Mouse (Mus musculus): Measurements from ENCODE around the gene Micu1. TPM values are rescaled to one million over a fixed set of nuclear protein-coding genes. Genes with fewer than 3 reads are reported as not detected.

The Micu1 gene
- polyA plus RNA-seq, 1 experiment from 2014 or later = 40.4 TPM

DNA sequence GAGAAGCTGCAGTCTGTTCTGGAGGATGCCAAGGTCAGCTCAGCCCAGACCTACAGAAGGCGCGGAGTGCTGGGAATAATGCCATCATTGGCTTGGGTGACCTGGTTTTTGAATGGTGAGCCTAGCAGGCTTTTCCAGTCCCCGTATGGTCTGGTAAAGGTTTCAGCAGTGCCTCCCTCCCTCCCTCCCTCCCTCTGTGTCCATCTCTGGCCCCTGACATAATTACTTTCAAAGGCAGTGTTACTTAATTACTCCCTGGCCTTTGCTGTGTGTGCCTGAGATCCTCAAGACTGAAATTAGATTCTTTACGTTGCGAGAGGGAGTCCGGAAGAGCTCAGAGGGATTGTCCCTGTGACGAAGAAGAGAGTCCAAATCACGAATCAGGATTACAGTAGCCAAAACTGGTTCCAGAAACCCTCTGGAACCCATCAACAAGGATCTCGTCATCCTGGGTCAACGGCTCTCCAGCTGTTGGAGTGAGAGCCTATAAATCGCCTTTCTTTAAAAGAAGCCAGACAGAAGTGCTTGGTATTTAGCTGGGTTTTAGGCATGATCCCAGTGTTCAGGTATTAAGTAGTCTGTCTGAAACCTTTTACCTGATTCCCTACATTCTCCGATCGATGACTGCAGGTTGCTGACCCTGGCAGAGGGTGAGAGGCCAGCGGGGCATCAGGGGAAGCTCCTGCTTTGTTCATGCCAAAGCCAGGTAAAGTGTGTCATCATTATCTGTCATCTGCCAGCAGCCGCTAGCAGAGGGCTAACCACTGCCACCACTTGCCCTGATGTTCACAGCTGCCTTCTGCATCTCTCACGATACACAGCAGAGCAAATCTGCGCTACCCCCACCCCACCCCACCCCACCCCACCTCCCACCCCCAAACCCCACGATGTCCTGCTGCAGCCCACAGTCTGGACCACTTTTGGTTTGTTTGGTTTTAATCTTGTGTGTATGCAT, 82.7 kb downstream of the Micu1 start:
- no peak overlapping the region for H3K27ac ChIP-seq
- 81% methylated on average over 18 of the region's 18 CpGs for WGBS (ENCODE audit: insufficient replicate concordance)
- H3K4me2 ChIP-seq = no peak overlapping the region
- no peaks in the 10 kb centered on the region for H3K9me3 ChIP-seq (replicated peaks)
- no peak overlapping the region for H3K4me3 ChIP-seq
- peaks cover 15% of the 10 kb centered on the region for H3K36me3 ChIP-seq
- H3K27me3 ChIP-seq (replicated peaks) = no peaks in the 10 kb centered on the region
- no peaks in the 10 kb centered on the region for H3K4me1 ChIP-seq
- ATAC-seq = no peak
- H3K9ac ChIP-seq = no peak overlapping the region

DNA sequence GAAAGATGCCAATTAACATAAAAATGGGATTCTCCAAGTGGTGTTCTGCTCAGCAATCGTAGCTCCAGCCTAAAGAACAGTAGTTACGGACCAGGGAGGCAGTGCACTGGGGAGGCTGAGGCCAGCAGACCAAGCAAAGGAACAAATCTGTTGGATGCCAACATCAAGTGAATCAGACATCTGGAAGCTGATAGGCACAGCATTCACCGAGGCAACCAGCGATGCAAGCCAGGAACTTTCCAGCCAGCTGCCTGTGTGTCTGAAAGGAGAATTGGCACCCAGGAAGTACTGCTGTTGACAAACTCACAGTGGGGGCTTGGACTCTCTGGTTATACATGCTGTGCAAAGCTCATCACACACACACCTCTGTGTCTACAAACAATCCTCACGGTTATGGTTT, 84.0 kb downstream of the Micu1 start:
- WGBS (ENCODE audit: insufficient replicate concordance) = 81% methylated on average over 5 of the region's 5 CpGs
- Histone ChIP-seq H3K4me3 (no peak overlapping the region), H3K9ac (no peak overlapping the region), H3K27ac (no peak overlapping the region), H3K36me3 (peaks cover 24% of the 10 kb centered on the region), H3K4me1 (no peaks in the 10 kb centered on the region), H3K27me3 (replicated peaks) (no peaks in the 10 kb centered on the region), H3K4me2 (no peak overlapping the region), H3K9me3 (replicated peaks) (no peaks in the 10 kb centered on the region)
- ATAC-seq = no peak

- no peak overlapping the region for H3K4me3 ChIP-seq
- ATAC-seq = no peak
- H3K9me3 ChIP-seq (replicated peaks) = no peaks in the 10 kb centered on the region
- WGBS (ENCODE audit: insufficient replicate concordance) = 71% methylated on average over 11 of the region's 11 CpGs
- H3K36me3 ChIP-seq = peaks cover 27% of the 10 kb centered on the region
- no peaks in the 10 kb centered on the region for H3K27me3 ChIP-seq (replicated peaks)
- no peaks in the 10 kb centered on the region for H3K4me1 ChIP-seq
- H3K27ac ChIP-seq = no peak overlapping the region
- no peak overlapping the region for H3K9ac ChIP-seq
- H3K4me2 ChIP-seq = no peak overlapping the region
Measured at GRCm38 (mm10) chr10:59787140-59787800, 85.0 kb downstream of the Micu1 start.

- H3K36me3 ChIP-seq = peaks cover 33% of the 10 kb centered on the region
- no peaks in the 10 kb centered on the region for H3K9me3 ChIP-seq (replicated peaks)
- H3K9ac ChIP-seq = no peak overlapping the region
- no peaks in the 10 kb centered on the region for H3K27me3 ChIP-seq (replicated peaks)
- no peak for ATAC-seq
- no peak overlapping the region for H3K27ac ChIP-seq
- no peak overlapping the region for H3K4me3 ChIP-seq
- H3K4me2 ChIP-seq = no peak overlapping the region
- peaks cover 5% of the 10 kb centered on the region for H3K4me1 ChIP-seq
- WGBS (ENCODE audit: insufficient replicate concordance) = 68% methylated on average over 8 of the region's 8 CpGs
Measured at GRCm38 (mm10) chr10:59787870-59788269, 85.6 kb downstream of the Micu1 start.

DNA sequence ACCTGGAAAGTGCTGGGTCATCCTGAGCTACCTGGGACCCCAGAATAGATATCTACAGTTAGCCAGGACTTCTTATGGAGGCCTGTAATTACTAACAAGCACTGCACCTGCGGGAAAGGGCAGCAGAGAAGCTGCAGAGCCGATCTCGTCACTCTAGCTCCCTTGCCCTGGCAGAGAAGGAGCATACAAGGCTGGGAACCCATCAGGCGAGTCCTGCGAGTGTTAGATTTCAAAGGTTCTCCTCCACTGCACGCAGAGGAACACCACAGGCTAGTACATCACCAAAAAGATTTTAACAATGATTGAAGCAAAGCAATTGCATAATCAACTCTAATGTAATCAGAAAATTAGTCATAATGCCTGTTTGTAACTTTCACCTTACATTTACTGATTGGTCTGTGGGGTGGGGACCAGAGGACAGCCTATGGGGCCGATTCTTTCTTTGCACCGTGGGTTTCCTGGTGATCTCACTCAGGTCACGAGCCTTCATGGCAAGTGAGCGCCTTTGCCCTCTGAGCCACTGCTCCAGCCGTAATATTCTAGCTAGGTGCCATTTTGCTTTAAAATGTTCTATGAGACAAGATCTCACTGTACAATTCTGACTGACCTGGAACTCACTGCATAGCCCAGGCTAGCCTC, 88.1 kb downstream of the Micu1 start:
- Histone ChIP-seq H3K4me2 (no peak overlapping the region), H3K9ac (no peak overlapping the region), H3K27ac (no peak overlapping the region), H3K36me3 (peaks cover 33% of the 10 kb centered on the region), H3K4me1 (peaks cover 17% of the 10 kb centered on the region), H3K9me3 (replicated peaks) (no peaks in the 10 kb centered on the region), H3K4me3 (no peak overlapping the region), H3K27me3 (replicated peaks) (no peaks in the 10 kb centered on the region)
- WGBS (ENCODE audit: insufficient replicate concordance) = 86% methylated on average over 11 of the region's 11 CpGs
- no peak for ATAC-seq

DNA sequence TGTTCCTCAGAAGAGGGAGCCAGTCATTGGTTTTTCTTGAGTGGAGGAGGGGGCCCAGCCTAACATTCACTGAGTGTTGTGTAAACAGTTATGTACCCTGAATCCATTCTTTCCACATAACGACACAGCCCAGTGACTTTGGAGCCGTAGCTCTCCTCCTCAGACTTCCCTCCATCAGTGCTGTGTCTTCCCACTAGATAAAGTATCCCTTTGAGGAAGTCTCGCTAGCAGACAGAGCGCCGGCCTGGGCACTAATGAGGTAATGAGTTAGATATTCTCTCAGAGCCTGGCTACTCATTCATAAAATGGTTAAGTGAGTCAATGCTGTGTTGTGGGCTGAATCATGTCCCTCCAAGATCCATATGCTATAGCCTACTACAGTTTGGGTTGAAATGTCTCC, 89.6 kb downstream of the Micu1 start:
- peaks cover 17% of the 10 kb centered on the region for H3K4me1 ChIP-seq
- H3K27me3 ChIP-seq (replicated peaks) = no peaks in the 10 kb centered on the region
- no peak overlapping the region for H3K27ac ChIP-seq
- no peaks in the 10 kb centered on the region for H3K9me3 ChIP-seq (replicated peaks)
- 75% methylated on average over 5 of the region's 5 CpGs for WGBS (ENCODE audit: insufficient replicate concordance)
- no peak overlapping the region for H3K4me3 ChIP-seq
- no peak overlapping the region for H3K4me2 ChIP-seq
- peaks cover 42% of the 10 kb centered on the region for H3K36me3 ChIP-seq
- no peak overlapping the region for H3K9ac ChIP-seq
- no peak for ATAC-seq

- Histone ChIP-seq H3K4me3 (no peak overlapping the region), H3K9me3 (replicated peaks) (no peaks in the 10 kb centered on the region), H3K27ac (0 out of 2 replicates have a peak overlapping the region, but pooled peaks have one; percentile 33), H3K9ac (no peak overlapping the region), H3K36me3 (peaks cover 43% of the 10 kb centered on the region), H3K27me3 (replicated peaks) (no peaks in the 10 kb centered on the region), H3K4me1 (peaks cover 17% of the 10 kb centered on the region), H3K4me2 (no peak overlapping the region)
- ATAC-seq = no peak
- 84% methylated on average over 9 of the region's 9 CpGs for WGBS (ENCODE audit: insufficient replicate concordance)
Measured at GRCm38 (mm10) chr10:59792575-59793176, 90.4 kb downstream of the Micu1 start.

DNA sequence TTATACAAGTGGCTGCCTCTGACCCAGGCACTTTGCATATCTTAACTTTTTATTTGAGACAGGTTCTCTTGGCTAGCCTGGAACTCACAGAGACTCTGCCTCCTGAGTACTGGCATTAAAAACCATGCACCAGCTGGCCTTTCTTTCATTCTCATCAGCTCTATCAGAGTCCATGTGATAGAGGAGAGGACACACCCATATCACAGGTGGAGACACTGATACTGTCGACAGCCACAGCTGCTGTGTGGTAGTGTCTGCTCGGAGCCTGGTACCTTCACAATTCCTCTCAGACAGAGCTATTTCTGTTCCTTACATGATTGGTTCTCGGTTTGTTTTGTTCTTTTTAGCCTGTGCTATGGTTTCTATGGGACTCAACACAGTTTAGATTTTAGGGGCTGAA, 91.2 kb downstream of the Micu1 start:
- peaks cover 19% of the 10 kb centered on the region for H3K4me1 ChIP-seq
- peak; percentile 93 for ATAC-seq

DNA sequence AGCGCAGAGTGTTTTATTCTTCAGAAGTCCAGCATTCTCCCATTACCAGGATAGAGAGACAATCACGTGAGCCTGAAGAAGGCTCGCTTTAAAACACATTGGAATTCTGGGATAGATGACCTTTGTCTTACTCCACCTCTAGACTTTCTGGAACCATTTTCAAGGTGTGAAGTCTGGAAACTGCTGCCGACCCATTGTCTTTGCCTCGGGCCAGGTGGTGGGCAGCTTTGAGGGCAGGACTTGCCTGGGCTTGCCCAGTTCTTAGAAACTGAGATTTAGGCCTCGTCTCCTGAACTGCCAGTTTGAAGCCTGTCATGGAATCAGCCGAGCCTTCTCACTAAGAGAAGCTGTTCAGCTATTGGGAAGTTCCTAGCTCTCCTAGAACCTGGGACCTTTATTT, 92.8 kb downstream of the Micu1 start:
- no peak overlapping the region for H3K9ac ChIP-seq
- 85% methylated on average over 7 of the region's 7 CpGs for WGBS (ENCODE audit: insufficient replicate concordance)
- H3K9me3 ChIP-seq (replicated peaks) = no peaks in the 10 kb centered on the region
- peaks cover 35% of the 10 kb centered on the region for H3K4me1 ChIP-seq
- no peak overlapping the region for H3K4me3 ChIP-seq
- no peak overlapping the region for H3K4me2 ChIP-seq
- ATAC-seq = no peak
- H3K27me3 ChIP-seq (replicated peaks) = no peaks in the 10 kb centered on the region
- H3K27ac ChIP-seq = no peak overlapping the region
- peaks cover 27% of the 10 kb centered on the region for H3K36me3 ChIP-seq

More for the DNA sequence above, 91.2 kb downstream of the Micu1 start:
- WGBS (ENCODE audit: insufficient replicate concordance) = 40% methylated on average over 3 of the region's 3 CpGs
- Histone ChIP-seq H3K27ac (peak overlapping the region; percentile 61; the same call in 1 of the 2 replicates), H3K27me3 (replicated peaks) (no peaks in the 10 kb centered on the region), H3K4me3 (no peak overlapping the region), H3K9me3 (replicated peaks) (no peaks in the 10 kb centered on the region), H3K36me3 (peaks cover 42% of the 10 kb centered on the region), H3K9ac (peak overlapping the region; percentile 35; the same call in 1 of the 2 replicates), H3K4me2 (peak overlapping the region; percentile 39)

DNA sequence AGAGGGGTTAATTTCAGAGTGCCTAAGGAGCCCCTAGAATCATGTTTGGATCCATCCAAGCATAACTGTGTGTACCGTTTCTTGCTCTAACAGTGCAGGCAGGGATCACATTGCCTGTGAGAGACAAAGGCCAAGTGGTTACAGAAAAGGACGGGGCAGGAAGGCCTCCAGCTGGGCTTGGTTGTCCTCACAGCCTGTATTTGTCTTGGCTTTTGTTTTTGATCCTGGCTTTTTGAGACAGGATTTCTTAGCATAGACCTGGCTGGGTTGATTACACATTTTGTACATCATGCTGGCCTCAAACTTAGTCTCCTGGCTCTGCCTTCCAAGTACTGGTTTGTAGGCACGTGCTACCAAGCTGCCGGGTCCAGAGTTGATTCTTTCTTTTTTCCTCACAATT, 93.6 kb downstream of the Micu1 start:
- ATAC-seq = no peak
- Histone ChIP-seq H3K4me2 (no peak overlapping the region), H3K27me3 (replicated peaks) (no peaks in the 10 kb centered on the region), H3K9ac (no peak overlapping the region), H3K36me3 (peaks cover 19% of the 10 kb centered on the region), H3K27ac (0 out of 2 replicates have a peak overlapping the region, but pooled peaks have one; percentile 16), H3K9me3 (replicated peaks) (no peaks in the 10 kb centered on the region), H3K4me3 (no peak overlapping the region), H3K4me1 (peaks cover 43% of the 10 kb centered on the region)
- WGBS (ENCODE audit: insufficient replicate concordance) = 91% methylated on average over 4 of the region's 4 CpGs

- Histone ChIP-seq H3K27me3 (replicated peaks) (no peaks in the 10 kb centered on the region), H3K4me2 (no peak overlapping the region), H3K27ac (no peak overlapping the region), H3K9me3 (replicated peaks) (no peaks in the 10 kb centered on the region), H3K4me3 (no peak overlapping the region), H3K9ac (no peak overlapping the region), H3K4me1 (peaks cover 51% of the 10 kb centered on the region), H3K36me3 (peaks cover 9% of the 10 kb centered on the region)
- no peak for ATAC-seq
- WGBS (ENCODE audit: insufficient replicate concordance) = 84% methylated on average over 3 of the region's 3 CpGs
Measured at GRCm38 (mm10) chr10:59798371-59798770, 96.1 kb downstream of the Micu1 start.
